Mouse (Mus musculus) liver, embryonic 11.5 days (tissue): ENCODE measurements around the gene Tmem63b. TPM values are rescaled to one million over a fixed set of nuclear protein-coding genes. Genes with fewer than 3 reads are reported as not detected.

Source experiments
- ATAC-seq: fragments of 200-750 bp; cut with Nextera tagmentation; replicated peaks from 2 replicates; pipeline ENCODE4 v1.8.0; 2017; ENCODE audit warnings: moderate number of reproducible peaks, mild to moderate bottlenecking, moderate TSS enrichment, moderate library complexity; ENCODE audit not compliant: low FRiP score
- DNase-seq: peaks from one replicate; pipeline ENCODE4 v3.0.0-alpha.2; 2017; ENCODE audit warnings: low spot score
- H3K27ac ChIP-seq: fragments of 300-500 bp; sonication (generic); 2 replicates; pipeline ENCODE4 v1.5.1; 2014; ENCODE audit warnings: mild to moderate bottlenecking, low read depth, low read length, control low read depth
- H3K27me3 ChIP-seq: fragments of 300-500 bp; sonication (generic); replicated peaks from 2 replicates; pipeline ENCODE4 v1.6.1; 2014; ENCODE audit warnings: low read length, mixed read lengths; ENCODE audit not compliant: control insufficient read depth, insufficient read depth
- H3K36me3 ChIP-seq: fragments of 300-500 bp; sonication (generic); 2 replicates; pipeline ENCODE4 v1.6.1; 2014; ENCODE audit warnings: mild to moderate bottlenecking, low read length, moderate library complexity, mixed read lengths; ENCODE audit not compliant: control insufficient read depth, insufficient read depth
- H3K4me1 ChIP-seq: fragments of 300-500 bp; sonication (generic); replicated peaks from 2 replicates; pipeline ENCODE4 v1.6.1; 2014; ENCODE audit warnings: low read length, mixed read lengths; ENCODE audit not compliant: control insufficient read depth, insufficient read depth
- H3K4me2 ChIP-seq: fragments of 300-500 bp; sonication (generic); 2 replicates; pipeline ENCODE4 v1.6.1; 2014; ENCODE audit warnings: mild to moderate bottlenecking, control low read depth, moderate library complexity
- H3K4me3 ChIP-seq: fragments of 300-500 bp; sonication (generic); 2 replicates; pipeline ENCODE4 v1.5.1; 2014; ENCODE audit warnings: low read depth, low read length, control low read depth
- H3K9ac ChIP-seq: fragments of 300-500 bp; sonication (generic); 2 replicates; pipeline ENCODE4 v1.6.1; 2014; ENCODE audit warnings: low read depth, low read length, control low read depth
- H3K9me3 ChIP-seq: fragments of 300-500 bp; sonication (generic); 2 replicates; pipeline ENCODE4 v1.6.1; 2016; ENCODE audit warnings: low read length, inconsistent platforms, mixed read lengths; ENCODE audit not compliant: control insufficient read depth
- WGBS: fragments of 180-500 bp; shearing (Covaris S2); extraction: QIAGEN DNeasy Blood & Tissue Kit; methylation state at CpG from one replicate; pipeline ENCODE4 v1.1.7; 2014; 5-methylcytosine and 5-hydroxymethylcytosine counted together
- polyA plus RNA-seq: library from polyadenylated mRNA; unstranded; fragments of >200 nt; fragmentation: Nextera tagmentation; extraction: Ambion mirVana; gene quantifications from 2 replicates; pipeline ENCODE4 v1.2.1, GENCODE M21; 2014

Gene Tmem63b
- polyA plus RNA-seq, 1 experiment from 2014 or later, result 18.0 TPM

DNA sequence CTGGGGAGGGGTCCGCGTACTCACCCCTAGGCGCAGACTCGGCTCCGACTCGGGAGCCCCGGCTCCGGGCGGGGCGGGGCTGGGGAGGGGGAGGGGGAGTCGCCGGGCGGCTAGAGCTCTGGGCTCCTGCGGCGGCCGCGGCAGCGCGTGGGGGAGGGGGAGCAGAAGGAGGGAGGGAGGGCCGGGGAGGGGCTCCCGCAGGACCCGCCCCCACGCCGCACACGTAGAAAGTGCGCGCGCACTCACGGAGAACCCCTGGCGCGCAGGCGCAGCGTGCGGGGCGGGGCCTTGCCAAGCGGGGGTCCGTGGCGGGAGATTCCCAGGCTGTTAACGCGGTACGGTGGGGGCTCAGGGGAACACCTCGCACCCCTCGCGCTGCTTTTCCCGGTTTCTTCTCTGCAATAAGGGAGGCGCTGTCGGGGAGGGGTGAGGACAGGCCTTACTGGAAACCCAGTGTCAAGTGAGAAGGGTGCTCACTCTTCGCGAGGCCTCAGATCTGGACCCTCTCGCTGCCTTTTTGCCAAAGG lies 549 bp downstream of the Tmem63b start, which contains the start of gene Mrpl14:
TSS of gene Mrpl14 (plus strand) at position 230 of the 527 bp plus-strand sequence.
- ATAC-seq, result peak; percentile 83
- Histone ChIP-seq H3K4me2 (peak within 1 kb of the TSS; percentile 98), H3K9ac (peak within 1 kb of the TSS; percentile 77), H3K27me3 (no peaks in the 10 kb centered on the region), H3K36me3 (no peaks in the 10 kb centered on the region), H3K9me3 (no peaks in the 10 kb centered on the region), H3K4me3 (peak within 1 kb of the TSS; percentile 71), H3K27ac (peak within 1 kb of the TSS; percentile 61), H3K4me1 (peaks cover 21% of the 10 kb centered on the region)
- WGBS, result 2% methylated on average over 40 of the region's 50 CpGs
- DNase-seq, result peak; percentile 91

DNA sequence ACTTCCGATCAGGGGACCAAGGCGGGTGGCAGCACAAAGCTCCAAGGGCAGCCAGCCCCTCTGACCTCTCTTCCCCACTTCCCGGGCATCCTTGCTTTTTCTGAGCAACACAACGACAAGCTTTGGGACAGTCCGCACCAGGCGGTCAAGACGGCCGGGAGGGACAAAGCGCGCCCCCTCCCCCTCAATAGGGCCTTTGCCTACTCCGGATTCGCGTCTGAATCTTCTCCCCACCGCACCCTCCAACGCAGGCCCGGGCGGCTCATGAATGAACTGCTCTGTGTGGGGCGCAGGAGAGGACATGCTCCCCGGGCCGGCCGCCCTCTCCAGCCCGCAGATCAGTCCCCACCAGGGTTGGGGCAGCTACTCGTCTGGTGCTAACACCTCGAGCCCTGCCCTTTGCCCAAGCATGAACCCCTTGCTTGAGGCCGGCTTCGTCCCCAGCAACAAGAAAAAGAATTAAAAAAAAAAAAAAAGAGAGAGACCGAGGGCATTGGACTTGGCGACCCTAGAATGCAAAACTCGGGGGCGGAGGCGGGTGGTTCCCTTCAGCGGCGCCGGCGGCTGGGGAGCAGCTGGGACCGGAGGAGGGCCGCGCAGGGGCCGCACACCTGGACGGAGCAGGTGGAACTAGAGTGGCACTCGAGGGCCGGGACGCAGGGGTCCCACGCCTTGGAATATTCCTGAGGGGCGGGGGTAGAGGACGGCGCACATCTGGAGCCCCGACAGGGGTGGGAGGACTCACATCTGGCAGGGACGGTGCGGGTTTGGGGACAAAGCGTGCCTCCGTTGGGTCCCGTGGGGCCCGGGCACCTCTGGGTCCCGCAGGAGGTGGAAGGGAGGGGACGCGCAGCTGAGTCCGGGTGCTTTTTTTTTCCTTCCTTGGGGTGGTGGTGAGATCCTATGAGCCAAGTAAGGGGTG lies 1.3 kb downstream of the Tmem63b start:
- Histone ChIP-seq H3K4me3 (peak overlapping the region; percentile 71), H3K4me2 (peak overlapping the region; percentile 98), H3K27me3 (no peaks in the 10 kb centered on the region), H3K4me1 (peaks cover 28% of the 10 kb centered on the region), H3K9ac (peak overlapping the region; percentile 77), H3K27ac (peak overlapping the region; percentile 46; the same call in 1 of the 2 replicates), H3K9me3 (no peaks in the 10 kb centered on the region), H3K36me3 (no peaks in the 10 kb centered on the region)
- peak; percentile 53 for ATAC-seq
- WGBS, result under 1% methylated on average over 58 of the region's 58 CpGs
- peak; percentile 67 for DNase-seq

GRCm38 (mm10) chr17:45684667-45685131 lies 2.0 kb downstream of the Tmem63b start:
- H3K27me3 ChIP-seq, result no peaks in the 10 kb centered on the region
- WGBS, result 30% methylated on average over 14 of the region's 14 CpGs
- no peak overlapping the region for H3K27ac ChIP-seq
- DNase-seq (no peak), ATAC-seq (no peak)
- H3K4me1 ChIP-seq, result peaks cover 28% of the 10 kb centered on the region
- H3K9ac ChIP-seq, result peak overlapping the region; percentile 77
- H3K4me2 ChIP-seq, result peak overlapping the region; percentile 98
- H3K4me3 ChIP-seq, result peak overlapping the region; percentile 71
- no peaks in the 10 kb centered on the region for H3K9me3 ChIP-seq
- no peaks in the 10 kb centered on the region for H3K36me3 ChIP-seq

DNA sequence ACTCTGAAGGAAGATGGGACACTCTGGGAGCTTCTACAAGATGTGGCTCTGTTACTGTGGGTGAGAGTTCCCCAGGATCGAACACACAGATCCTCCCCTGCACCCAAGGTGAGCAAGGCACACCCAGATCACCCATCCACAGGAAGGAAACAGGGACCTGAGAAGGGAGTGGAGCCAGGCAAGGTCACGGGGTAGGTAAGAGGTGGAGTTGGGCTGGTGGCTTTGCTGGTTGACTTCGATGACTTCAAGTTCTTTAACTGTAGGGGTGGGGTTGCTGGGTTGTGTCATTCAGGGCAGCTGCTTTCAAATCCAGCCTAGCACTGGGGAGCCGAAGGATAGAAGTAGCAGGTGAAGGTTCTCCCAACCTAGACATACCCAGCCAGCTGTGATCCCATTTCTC lies 3.9 kb downstream of the Tmem63b start:
- H3K9ac ChIP-seq, result no peak overlapping the region
- peaks cover 28% of the 10 kb centered on the region for H3K4me1 ChIP-seq
- no peak for ATAC-seq
- no peak overlapping the region for H3K4me3 ChIP-seq
- H3K9me3 ChIP-seq, result no peaks in the 10 kb centered on the region
- no peak for DNase-seq
- no peak overlapping the region for H3K4me2 ChIP-seq
- H3K27ac ChIP-seq, result no peak overlapping the region
- H3K36me3 ChIP-seq, result peaks cover 4% of the 10 kb centered on the region; the same call in 1 of the 2 replicates
- 77% methylated on average over 4 of the region's 4 CpGs for WGBS
- H3K27me3 ChIP-seq, result no peaks in the 10 kb centered on the region

- DNase-seq, result no peak
- Histone ChIP-seq H3K9me3 (no peaks in the 10 kb centered on the region), H3K27ac (no peak overlapping the region)
Measured at GRCm38 (mm10) chr17:45681588-45681987, 5.1 kb downstream of the Tmem63b start.

DNA sequence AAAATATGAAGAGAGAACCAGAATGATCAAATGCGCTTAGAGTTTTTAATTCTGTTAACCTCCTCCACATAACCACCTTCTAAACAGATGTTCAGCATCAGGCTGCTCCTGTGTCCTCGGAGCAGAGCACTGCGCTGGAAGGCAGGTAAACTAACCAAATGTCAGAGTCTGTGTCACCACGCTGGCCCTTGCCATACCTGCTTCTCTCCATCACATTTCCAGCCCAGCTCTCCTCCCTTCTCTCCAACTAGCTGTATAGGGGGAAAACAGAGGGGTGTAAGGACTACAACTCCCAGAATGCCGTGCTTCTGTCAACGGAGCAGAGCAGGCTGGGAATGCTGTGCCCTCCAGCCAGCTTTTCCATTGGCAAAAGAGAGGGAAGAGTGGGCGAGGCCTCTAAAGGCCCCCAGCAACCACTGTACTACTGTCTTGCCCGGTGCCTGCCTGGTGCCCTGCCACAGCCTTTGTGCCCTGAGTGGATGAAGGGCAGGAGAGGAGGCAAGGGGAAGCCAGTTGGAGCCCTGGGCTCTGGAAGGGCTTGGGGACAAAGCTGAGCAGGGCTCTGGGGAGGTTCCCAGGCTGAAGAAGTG lies 6.2 kb downstream of the Tmem63b start:
- 51% methylated on average over 8 of the region's 8 CpGs for WGBS
- Histone ChIP-seq H3K4me3 (no peak overlapping the region; the same call in 1 of the 2 replicates), H3K27ac (peak overlapping the region; percentile 52), H3K9me3 (no peaks in the 10 kb centered on the region), H3K4me1 (peaks cover 17% of the 10 kb centered on the region), H3K27me3 (no peaks in the 10 kb centered on the region), H3K36me3 (peaks cover 11% of the 10 kb centered on the region; the same call in 1 of the 2 replicates), H3K4me2 (peak overlapping the region; percentile 51), H3K9ac (0 out of 2 replicates have a peak overlapping the region, but pooled peaks have one; percentile 16)
- DNase-seq, result no peak
- ATAC-seq, result peak; percentile 44; the same call in 1 of the 2 replicates

More at GRCm38 (mm10) chr17:45681588-45681987, 5.1 kb downstream of the Tmem63b start:
- 94% methylated on average over 1 of the region's 1 CpGs for WGBS
- Histone ChIP-seq H3K4me2 (no peak overlapping the region), H3K36me3 (peaks cover 10% of the 10 kb centered on the region; the same call in 1 of the 2 replicates), H3K4me3 (no peak overlapping the region), H3K4me1 (peaks cover 17% of the 10 kb centered on the region), H3K9ac (no peak overlapping the region), H3K27me3 (no peaks in the 10 kb centered on the region)
- no peak for ATAC-seq

DNA sequence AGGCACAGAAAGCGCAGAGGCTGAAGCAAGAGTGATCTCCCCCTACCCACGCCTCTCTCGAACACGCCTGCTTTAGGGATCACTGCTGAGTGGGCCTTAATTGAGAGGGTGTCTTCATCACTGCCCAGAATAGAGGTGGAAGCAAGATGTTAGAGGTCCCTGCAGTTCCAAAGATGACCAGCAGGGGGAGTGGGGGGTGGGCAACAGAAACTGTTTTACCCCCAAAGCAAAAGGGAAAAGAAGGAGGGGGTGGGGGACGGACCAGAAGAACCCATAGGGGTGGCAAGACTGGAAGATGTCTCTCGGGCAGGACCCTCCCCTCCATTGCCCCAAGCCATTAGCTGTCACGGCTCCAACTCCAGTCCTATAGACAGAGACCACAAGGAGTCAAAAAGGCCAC lies 8.6 kb downstream of the Tmem63b start:
- H3K36me3 ChIP-seq, result peaks cover 22% of the 10 kb centered on the region; the same call in 1 of the 2 replicates
- H3K27me3 ChIP-seq, result no peaks in the 10 kb centered on the region
- peaks cover 9% of the 10 kb centered on the region for H3K4me1 ChIP-seq
- no peaks in the 10 kb centered on the region for H3K9me3 ChIP-seq
- 26% methylated on average over 7 of the region's 7 CpGs for WGBS
- H3K4me3 ChIP-seq, result no peak overlapping the region
- DNase-seq (peak; percentile 70), ATAC-seq (no peak)
- H3K9ac ChIP-seq, result no peak overlapping the region
- H3K4me2 ChIP-seq, result no peak overlapping the region
- no peak overlapping the region for H3K27ac ChIP-seq

- Histone ChIP-seq H3K27ac (no peak overlapping the region), H3K4me2 (no peak overlapping the region)
Measured at GRCm38 (mm10) chr17:45672598-45672997, 14.1 kb downstream of the Tmem63b start.

More at GRCm38 (mm10) chr17:45672598-45672997, 14.1 kb downstream of the Tmem63b start:
- Histone ChIP-seq H3K27me3 (no peaks in the 10 kb centered on the region), H3K9me3 (no peaks in the 10 kb centered on the region), H3K9ac (no peak overlapping the region), H3K4me1 (no peaks in the 10 kb centered on the region), H3K36me3 (peaks cover 27% of the 10 kb centered on the region), H3K4me3 (no peak overlapping the region)
- ATAC-seq (no peak), DNase-seq (no peak)
- 76% methylated on average over 2 of the region's 2 CpGs for WGBS
